Mouse (Mus musculus) thymus, adult 2 months (tissue): Measurements from ENCODE around the gene Psmd3. TPM values are rescaled to one million over a fixed set of nuclear protein-coding genes. Genes with fewer than 3 reads are reported as not detected.

ENCODE experiments used
- DNase-seq: peaks from one replicate; pipeline ENCODE4 v3.0.0; 2021
- H3K27ac ChIP-seq: fragments of 200-500 bp; 2 replicates; pipeline ENCODE4 v1.5.1; 2012; ENCODE audit warnings: low read length, control low read depth; ENCODE audit not compliant: control insufficient read depth, insufficient read depth
- H3K27me3 ChIP-seq: fragments of 200-500 bp; 2 replicates; pipeline ENCODE4 v1.6.1; 2012; ENCODE audit warnings: mild to moderate bottlenecking, low read length, moderate library complexity, mixed read lengths; ENCODE audit not compliant: control insufficient read depth, insufficient read depth
- H3K36me3 ChIP-seq: fragments of 200-500 bp; 2 replicates; pipeline ENCODE4 v1.6.1; 2012; ENCODE audit warnings: mild to moderate bottlenecking, low read length, moderate library complexity; ENCODE audit not compliant: control insufficient read depth, insufficient read depth
- H3K4me1 ChIP-seq: fragments of 200-500 bp; replicated peaks from 2 replicates; pipeline ENCODE4 v1.6.1; 2012; ENCODE audit warnings: low read length; ENCODE audit not compliant: control insufficient read depth, insufficient read depth
- H3K4me3 ChIP-seq: fragments of 200-500 bp; 2 replicates; pipeline ENCODE4 v1.5.1; 2012; ENCODE audit warnings: mild to moderate bottlenecking, low read length, control low read depth, moderate library complexity; ENCODE audit not compliant: control insufficient read depth, insufficient read depth
- CTCF ChIP-seq: fragments of 200-500 bp; IDR thresholded peaks from 2 replicates; pipeline ENCODE4 v1.5.1; 2012; ENCODE audit warnings: mild to moderate bottlenecking, control low read depth, low read length, moderate library complexity, borderline replicate concordance; ENCODE audit not compliant: control insufficient read depth, poor library complexity, insufficient read depth; ENCODE audit errors: extremely low read depth
- POLR2A ChIP-seq: fragments of 200-500 bp; IDR thresholded peaks from 2 replicates; pipeline ENCODE4 v1.6.1; 2012; ENCODE audit warnings: mild to moderate bottlenecking, low read length, control low read depth, moderate library complexity; ENCODE audit not compliant: control insufficient read depth, poor library complexity, insufficient read depth; ENCODE audit errors: extremely low read depth
- WGBS: fragments of 180-500 bp; shearing (Covaris S2); methylation state at CpG from one replicate; pipeline ENCODE4 v1.1.7; 2018; 5-methylcytosine and 5-hydroxymethylcytosine counted together
- polyA plus RNA-seq: library from polyadenylated mRNA; depleted of rRNA; stranded (reverse); fragments of >200 nt; gene quantifications from 2 replicates; pipeline ENCODE4 v1.2.3, GENCODE M21; 2012

Psmd3 gene
- polyA plus RNA-seq, 1 experiment = 293 TPM

DNA sequence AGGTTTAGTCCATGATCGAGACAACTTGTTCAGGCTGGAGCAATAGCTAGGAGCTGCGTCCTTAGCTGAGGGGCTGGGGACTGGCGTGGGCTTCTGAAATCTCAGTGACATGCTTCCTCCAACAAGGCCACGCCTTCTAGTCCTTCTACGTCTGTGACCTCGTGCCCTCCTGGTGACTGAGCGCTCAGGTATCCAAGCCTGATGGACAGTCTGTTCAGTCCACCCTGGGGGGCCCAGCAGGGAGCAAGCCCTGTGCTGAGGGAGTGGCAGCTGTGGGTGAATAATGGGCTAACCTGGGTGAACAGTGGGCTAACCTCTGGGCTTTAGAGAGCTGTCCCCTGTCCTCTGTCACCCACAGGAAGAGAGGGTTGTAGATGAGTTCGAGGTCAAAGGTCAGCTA, 5.7 kb downstream of the Psmd3 start:
- no peak for DNase-seq
- H3K27me3 ChIP-seq = no peaks in the 10 kb centered on the region
- TF ChIP-seq POLR2A (no peak), CTCF (no peak)
- no peak overlapping the region for H3K27ac ChIP-seq
- WGBS = 95% methylated on average over 8 of the region's 8 CpGs
- peaks cover 60% of the 10 kb centered on the region for H3K36me3 ChIP-seq
- no peak overlapping the region for H3K4me3 ChIP-seq
- peaks cover 5% of the 10 kb centered on the region for H3K4me1 ChIP-seq

DNA sequence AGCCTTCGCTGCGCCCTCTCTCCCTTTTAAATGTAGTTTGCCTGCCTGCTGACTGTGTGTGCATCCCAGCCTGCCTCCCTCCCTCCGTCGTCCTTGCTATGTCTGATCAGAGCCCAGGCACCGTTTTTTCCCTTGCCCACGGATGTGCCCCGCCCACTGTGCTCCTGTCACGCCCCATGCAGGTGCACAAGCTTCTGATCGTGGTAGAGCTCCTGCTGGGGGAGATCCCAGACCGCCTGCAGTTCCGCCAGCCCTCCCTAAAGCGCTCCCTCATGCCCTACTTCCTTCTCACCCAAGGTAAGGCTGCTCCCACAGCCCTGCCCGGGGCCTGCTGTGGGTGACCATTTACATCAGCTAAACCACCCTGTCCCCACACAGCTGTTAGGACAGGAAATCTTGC, 10.8 kb downstream of the Psmd3 start:
- H3K36me3 ChIP-seq = peaks cover 56% of the 10 kb centered on the region
- H3K27ac ChIP-seq = peak overlapping the region; percentile 17; the same call in 1 of the 2 replicates
- TF ChIP-seq CTCF (no peak), POLR2A (no peak)
- no peak overlapping the region for H3K4me3 ChIP-seq
- WGBS = 14% methylated on average over 13 of the region's 13 CpGs
- peaks cover 13% of the 10 kb centered on the region for H3K4me1 ChIP-seq
- peak; percentile 84 for DNase-seq
- H3K27me3 ChIP-seq = no peaks in the 10 kb centered on the region

DNA sequence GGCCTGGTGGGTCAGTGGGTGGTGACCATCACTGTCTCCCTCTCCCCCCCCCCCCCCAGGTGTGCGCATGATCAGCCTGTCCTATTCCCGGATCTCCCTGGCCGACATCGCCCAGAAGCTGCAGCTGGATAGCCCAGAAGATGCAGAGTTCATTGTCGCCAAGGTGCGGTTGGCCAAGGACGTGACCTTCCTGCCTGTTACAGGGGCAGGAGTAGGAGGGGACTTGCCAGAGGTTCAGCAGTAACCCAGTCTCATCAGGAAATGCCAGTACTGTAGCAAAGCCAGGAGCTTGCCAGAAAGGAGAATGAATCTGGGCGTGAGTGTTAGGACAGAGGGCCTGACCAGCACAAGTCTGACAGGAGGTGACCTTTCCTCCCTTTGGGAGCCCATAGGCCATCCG, 11.4 kb downstream of the Psmd3 start:
- WGBS = 86% methylated on average over 9 of the region's 9 CpGs
- Histone ChIP-seq H3K27me3 (no peaks in the 10 kb centered on the region), H3K27ac (no peak overlapping the region), H3K36me3 (peaks cover 52% of the 10 kb centered on the region), H3K4me3 (no peak overlapping the region), H3K4me1 (peaks cover 13% of the 10 kb centered on the region)
- no peak for DNase-seq
- no peak for TF ChIP-seq CTCF
- no peak for TF ChIP-seq POLR2A

DNA sequence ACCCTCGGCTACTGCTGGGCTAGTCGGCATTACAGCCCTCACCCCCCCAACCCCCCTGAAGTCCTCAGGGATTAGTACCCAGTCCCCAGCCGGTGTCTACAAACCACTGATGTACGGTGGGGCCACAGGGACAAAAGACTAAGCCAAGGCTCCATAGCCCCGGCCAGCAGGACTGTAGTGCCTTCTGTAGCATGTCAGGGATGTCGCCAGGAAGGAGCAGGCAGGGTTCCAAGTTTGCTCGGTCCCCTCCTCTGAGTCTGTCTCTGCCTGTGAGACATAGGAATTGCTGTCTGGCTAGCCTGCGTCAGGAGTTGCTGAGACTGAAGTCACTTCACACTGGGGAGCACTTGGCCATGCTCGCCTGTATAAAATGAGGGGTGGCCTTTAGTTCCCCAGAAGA, 11.9 kb downstream of the Psmd3 start:
- no peak for DNase-seq
- Histone ChIP-seq H3K4me3 (no peak overlapping the region), H3K4me1 (peaks cover 13% of the 10 kb centered on the region), H3K27me3 (no peaks in the 10 kb centered on the region), H3K27ac (no peak overlapping the region), H3K36me3 (peaks cover 52% of the 10 kb centered on the region)
- 94% methylated on average over 9 of the region's 9 CpGs for WGBS
- TF ChIP-seq POLR2A (no peak), CTCF (no peak)

DNA sequence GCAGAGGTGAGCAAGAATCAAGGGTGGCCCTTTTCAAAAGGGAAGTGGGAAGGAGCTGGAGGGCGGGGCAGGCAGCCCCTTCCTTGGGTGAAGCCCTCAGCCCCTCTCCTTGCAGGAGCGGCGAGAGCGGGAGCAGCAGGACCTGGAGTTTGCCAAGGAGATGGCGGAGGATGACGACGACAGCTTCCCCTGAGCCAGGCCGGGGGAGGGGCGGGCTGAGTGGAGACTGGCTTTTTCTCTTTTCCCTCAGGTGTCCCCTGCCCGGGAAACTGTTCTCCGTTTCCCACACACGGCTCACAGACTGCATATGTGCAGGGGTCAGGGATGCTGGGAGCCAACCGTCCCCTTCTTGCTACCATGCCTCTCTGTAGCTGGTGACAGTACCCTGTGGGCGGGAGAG, 13.1 kb downstream of the Psmd3 start:
- no peak overlapping the region for H3K4me3 ChIP-seq
- peaks cover 13% of the 10 kb centered on the region for H3K4me1 ChIP-seq
- TF ChIP-seq POLR2A (no peak), CTCF (no peak)
- no peaks in the 10 kb centered on the region for H3K27me3 ChIP-seq
- no peak overlapping the region for H3K27ac ChIP-seq
- H3K36me3 ChIP-seq = peaks cover 42% of the 10 kb centered on the region
- DNase-seq = no peak
- WGBS = 92% methylated on average over 14 of the region's 14 CpGs

DNA sequence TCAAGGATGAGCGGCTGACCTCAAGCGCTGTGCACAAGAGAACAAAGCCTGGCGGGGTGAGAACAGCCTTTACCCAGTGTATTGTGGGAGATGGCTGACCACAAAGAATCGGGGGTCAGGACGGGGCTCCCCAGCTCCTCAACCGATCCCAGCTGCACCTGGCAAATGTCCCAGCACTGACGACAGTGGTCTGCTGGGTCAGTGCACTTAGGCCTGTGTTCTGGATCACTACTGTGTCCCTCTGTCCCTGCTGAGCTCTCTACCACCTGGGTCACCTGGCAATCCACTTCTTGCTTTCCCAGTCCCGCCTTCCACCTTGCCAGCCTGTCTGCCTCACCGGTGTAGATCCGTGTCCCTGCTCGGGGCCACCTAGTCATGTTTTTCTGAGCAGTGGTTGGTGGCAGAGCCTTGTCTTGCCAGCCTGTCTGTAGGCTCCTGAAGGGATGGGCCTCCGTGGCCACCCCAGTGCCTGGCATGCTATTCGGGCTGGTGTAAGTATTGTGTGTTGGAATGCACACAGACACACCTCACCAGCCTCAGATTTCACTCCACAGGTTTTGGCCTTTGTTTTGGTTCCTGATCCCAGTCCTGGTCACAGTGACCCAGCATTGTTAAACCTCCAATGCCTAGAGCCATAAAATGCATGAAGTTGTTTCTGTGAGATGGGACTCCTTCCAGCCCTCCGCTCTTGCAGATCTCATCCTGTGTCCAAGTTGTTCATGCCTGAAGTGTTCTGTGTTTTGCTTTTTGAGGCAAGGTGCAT, 14.3 kb downstream of the Psmd3 start:
- H3K4me3 ChIP-seq = no peak overlapping the region
- H3K4me1 ChIP-seq = peaks cover 13% of the 10 kb centered on the region
- H3K27ac ChIP-seq = no peak overlapping the region
- TF ChIP-seq POLR2A = no peak
- DNase-seq = no peak
- no peaks in the 10 kb centered on the region for H3K27me3 ChIP-seq
- peaks cover 30% of the 10 kb centered on the region for H3K36me3 ChIP-seq
- WGBS = 69% methylated on average over 14 of the region's 14 CpGs

DNA sequence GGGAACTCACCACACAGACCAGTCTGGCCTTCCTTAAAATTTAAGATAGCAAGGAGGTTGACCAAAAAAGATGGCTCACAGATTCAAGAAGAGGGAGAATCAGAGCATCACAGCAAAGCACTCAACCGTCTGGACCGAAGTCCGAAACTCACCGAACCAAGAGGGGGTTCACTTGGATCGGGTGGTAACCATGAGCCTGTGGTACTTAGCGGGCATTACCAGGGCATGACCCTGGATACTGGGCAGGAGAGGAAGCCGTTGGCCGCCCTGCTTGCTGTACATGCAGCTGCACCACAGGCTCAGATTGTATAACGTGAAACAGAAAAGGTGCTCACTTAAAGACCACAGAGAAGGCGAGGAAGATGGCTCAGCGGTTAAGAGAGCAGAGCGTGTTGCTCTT, 14.9 kb downstream of the Psmd3 start:
- H3K27ac ChIP-seq = no peak overlapping the region
- H3K36me3 ChIP-seq = peaks cover 25% of the 10 kb centered on the region
- H3K27me3 ChIP-seq = no peaks in the 10 kb centered on the region
- H3K4me1 ChIP-seq = peaks cover 13% of the 10 kb centered on the region
- DNase-seq = no peak
- 90% methylated on average over 12 of the region's 12 CpGs for WGBS
- H3K4me3 ChIP-seq = no peak overlapping the region
- no peak for TF ChIP-seq POLR2A
- no peak for TF ChIP-seq CTCF
